33 mouse cellular contexts compared by ENCODE assay signal in genomic region chr5:75738445-75738844, GRCm38 (mm10).
"Had no signal": no experiment of that assay in that cellular context is flagged by ENCODE, and none has a peak within 500 bp of the region (broad histone marks: within the 10 kb centered on the region; RNA-seq: fewer than 3 reads in every experiment).

No protein-coding gene starts in this region.

- H3K27ac ChIP-seq: heart, embryonic 13.5 days; heart, embryonic 15.5 days; hindbrain, embryonic 12.5 days; hindbrain, embryonic 14.5 days; hindbrain, embryonic 15.5 days; intestine, embryonic 15.5 days; kidney, embryonic 15.5 days; kidney, postnatal 0 days; layer of hippocampus, adult 2 months; left cerebral cortex, adult 2 months had no signal

- H3K9ac ChIP-seq: heart, embryonic 12.5 days; heart, embryonic 13.5 days; heart, embryonic 15.5 days; hindbrain, embryonic 12.5 days; hindbrain, embryonic 14.5 days; hindbrain, embryonic 15.5 days; intestine, embryonic 15.5 days; kidney, embryonic 15.5 days had no signal

- H3K9me3 ChIP-seq: heart, embryonic 15.5 days; hindbrain, embryonic 12.5 days; hindbrain, embryonic 15.5 days; intestine, embryonic 15.5 days; kidney, embryonic 15.5 days had no signal

- ATAC-seq: hindbrain, postnatal 0 days; inflammation-experienced regulatory T-cells, adult 6 months; intestine, embryonic 15.5 days; intestine, embryonic 16.5 days; intestine, postnatal 0 days had no signal

- H3K27me3 ChIP-seq: heart, embryonic 12.5 days; heart, embryonic 13.5 days; heart, embryonic 15.5 days; hindbrain, embryonic 12.5 days; hindbrain, embryonic 15.5 days; intestine, embryonic 15.5 days; kidney, embryonic 15.5 days had no signal

- DNase-seq: heart, postnatal 10 days; heart, postnatal 14 days; heart, postnatal 36 days; heart, postnatal 4 days; kidney, adult 11 months; kidney, adult 18-20 months; kidney, adult 2 months; kidney, adult 8-10 months; kidney, adult 9 months; kidney, postnatal 10 days; kidney, postnatal 14 days; kidney, postnatal 25 days; kidney, postnatal 36 days; kidney, postnatal 4 days; layer of hippocampus, adult 9-11 months; layer of hippocampus, postnatal 36 days had no signal

- H3K36me3 ChIP-seq: heart, embryonic 15.5 days; hindbrain, embryonic 10.5 days; hindbrain, embryonic 12.5 days; hindbrain, embryonic 15.5 days; intestine, embryonic 15.5 days; kidney, embryonic 15.5 days had no signal

- H3K4me2 ChIP-seq: heart, embryonic 11.5 days; heart, embryonic 12.5 days; heart, embryonic 13.5 days; heart, embryonic 15.5 days; hindbrain, embryonic 12.5 days; hindbrain, embryonic 14.5 days; hindbrain, embryonic 15.5 days; intestine, embryonic 15.5 days; kidney, embryonic 15.5 days had no signal

- H3K4me3 ChIP-seq: heart, embryonic 12.5 days; heart, embryonic 13.5 days; heart, embryonic 15.5 days; hindbrain, embryonic 10.5 days; hindbrain, embryonic 12.5 days; hindbrain, embryonic 15.5 days; intestine, embryonic 15.5 days; kidney, embryonic 15.5 days; layer of hippocampus, adult 2 months; left cerebral cortex, adult 2 months had no signal

- H3K4me1 ChIP-seq: heart, embryonic 12.5 days; heart, embryonic 13.5 days; heart, embryonic 15.5 days; hindbrain, embryonic 15.5 days; intestine, embryonic 15.5 days; kidney, embryonic 15.5 days had no signal
